Mouse (Mus musculus) megakaryocyte-erythroid progenitor cell, adult 5-6 weeks (primary cell): ENCODE measurements around the gene Klrb1f. TPM values are rescaled to one million over a fixed set of nuclear protein-coding genes. Genes with fewer than 3 reads are reported as not detected.

Experiments
- total RNA-seq, 2 experiments: library from RNA; stranded (forward) in 1 of 2; stranded (reverse) in 1 of 2; fragments of 200-1000, 215-1000 nt in 1 of 2; fragments of >200 nt in 1 of 2; fragmentation: Nextera tagmentation in 1 of 2; gene quantifications; 2 replicates each; pipeline ENCODE4 v1.2.3; 2014 to 2017

Gene Klrb1f
- total RNA-seq, 2 experiments from 2014 or later = 1.6 TPM; not detected in 1

Other genes with a start within 250 kb of the Klrb1f start
- gene Gm44511, start 219.6 kb upstream of the Klrb1f start, total RNA-seq (2014; fragmentation: Nextera tagmentation) = not detected in 2 replicates
- not detected in 2 replicates for gene Gm44511, start 219.6 kb upstream of the Klrb1f start, total RNA-seq (2017)
- gene Klrb1b, start 219.6 kb upstream of the Klrb1f start, total RNA-seq (2014; fragmentation: Nextera tagmentation) = 0.94 TPM in 1 of 2 replicates, not detected in the other
- 1.8 and 5.5 TPM in 2 replicates for gene Klrb1b, start 219.6 kb upstream of the Klrb1f start, total RNA-seq (2017)
- 0.90 and 1.5 TPM in 2 replicates for gene Clec2i, start 158.3 kb upstream of the Klrb1f start, total RNA-seq (2014; fragmentation: Nextera tagmentation)
- gene Clec2i, start 158.3 kb upstream of the Klrb1f start, total RNA-seq (2017) = 3.4 and 4.3 TPM in 2 replicates
- gene BC035044, start 154.8 kb upstream of the Klrb1f start, total RNA-seq (2014; fragmentation: Nextera tagmentation) = 3.0 and 8.4 TPM in 2 replicates
- gene BC035044, start 154.8 kb upstream of the Klrb1f start, total RNA-seq (2017) = 0.85 and 13.2 TPM in 2 replicates
- not detected in 2 replicates for gene Clec2g, start 111.5 kb upstream of the Klrb1f start, total RNA-seq (2014; fragmentation: Nextera tagmentation)
- not detected in 2 replicates for gene Clec2g, start 111.5 kb upstream of the Klrb1f start, total RNA-seq (2017)
- not detected in 2 replicates for gene Clec2e, start 55.0 kb downstream of the Klrb1f start, total RNA-seq (2014; fragmentation: Nextera tagmentation)
- not detected in 2 replicates for gene Clec2e, start 55.0 kb downstream of the Klrb1f start, total RNA-seq (2017)
- 18.0 and 43.7 TPM in 2 replicates for gene Clec2d, start 134.7 kb downstream of the Klrb1f start, total RNA-seq (2014; fragmentation: Nextera tagmentation)
- gene Clec2d, start 134.7 kb downstream of the Klrb1f start, total RNA-seq (2017) = 78.9 and 151 TPM in 2 replicates
- gene Cd69, start 229.5 kb downstream of the Klrb1f start, total RNA-seq (2014; fragmentation: Nextera tagmentation) = 7.0 and 12.2 TPM in 2 replicates
- gene Cd69, start 229.5 kb downstream of the Klrb1f start, total RNA-seq (2017) = 57.7 and 71.1 TPM in 2 replicates